Mouse (Mus musculus): ENCODE data around the gene Hnrnpr. TPM values are rescaled to one million over a fixed set of nuclear protein-coding genes. Genes with fewer than 3 reads are reported as not detected.

Hnrnpr gene
- polyA plus RNA-seq, 1 experiment from 2014 or later: 187 TPM

DNA sequence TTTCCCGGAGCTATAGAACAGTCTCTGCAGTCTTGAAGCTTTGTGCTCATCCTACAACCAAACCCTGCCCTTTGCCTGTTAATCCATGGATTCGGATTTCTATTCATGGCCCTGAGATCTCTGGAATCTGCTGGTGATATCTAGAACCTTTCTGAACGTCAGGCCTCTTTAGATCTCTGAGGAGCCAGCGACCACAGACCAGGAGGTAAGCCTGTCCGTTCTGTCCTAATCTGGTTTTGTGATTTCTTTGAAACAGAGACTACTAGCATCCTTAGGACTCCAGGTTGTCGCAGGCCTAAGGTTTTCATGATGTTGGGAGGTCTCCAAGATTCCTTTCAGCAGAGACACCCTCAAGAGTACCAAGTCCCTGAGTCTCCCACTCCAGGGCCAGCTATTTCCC, 25.9 kb upstream of the Hnrnpr start:
- H3K27ac ChIP-seq: peak overlapping the region; percentile 95
- H3K4me2 ChIP-seq: peak overlapping the region; percentile 74
- H3K27me3 ChIP-seq: no peaks in the 10 kb centered on the region
- H3K36me3 ChIP-seq: peaks cover 28% of the 10 kb centered on the region
- 14% methylated on average over 6 of the region's 6 CpGs for WGBS
- no peak; the same call in none of the 2 replicates for ATAC-seq (ENCODE audit: borderline replicate concordance, extremely low read depth, low FRiP score, low TSS enrichment)
- peaks cover 44% of the 10 kb centered on the region for H3K4me1 ChIP-seq
- peak overlapping the region; percentile 31 for H3K9ac ChIP-seq
- H3K4me3 ChIP-seq: peak overlapping the region; percentile 71
- H3K9me3 ChIP-seq: no peaks in the 10 kb centered on the region

DNA sequence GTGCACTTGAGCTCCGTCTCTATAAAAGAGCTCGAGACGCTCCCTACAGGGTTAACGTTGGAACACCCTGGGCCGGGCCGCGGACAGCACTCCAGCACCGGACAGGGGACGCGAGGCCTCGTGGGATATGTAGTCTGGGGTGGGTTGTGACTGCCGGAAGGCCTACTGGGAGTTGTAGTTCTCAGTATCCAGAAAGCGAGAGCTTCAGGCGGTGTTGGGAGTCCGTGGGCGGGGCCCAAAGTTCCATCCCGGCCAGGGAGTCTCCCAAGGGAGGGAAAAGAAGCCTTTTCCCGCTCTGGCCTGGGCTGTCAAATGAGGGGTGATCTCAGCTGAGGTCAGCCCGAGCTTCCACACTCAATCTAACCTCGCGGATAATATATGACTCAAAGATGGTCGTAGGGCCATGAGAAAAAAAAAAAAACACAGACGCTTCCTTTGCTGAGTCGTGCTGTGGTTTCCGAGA, 25.4 kb upstream of the Hnrnpr start:
- peak overlapping the region; percentile 74 for H3K4me2 ChIP-seq
- under 1% methylated on average over 25 of the region's 25 CpGs for WGBS
- peak overlapping the region; percentile 95 for H3K27ac ChIP-seq
- no peaks in the 10 kb centered on the region for H3K9me3 ChIP-seq
- H3K4me1 ChIP-seq: peaks cover 44% of the 10 kb centered on the region
- H3K36me3 ChIP-seq: peaks cover 33% of the 10 kb centered on the region
- H3K4me3 ChIP-seq: peak overlapping the region; percentile 71
- no peaks in the 10 kb centered on the region for H3K27me3 ChIP-seq
- peak overlapping the region; percentile 71 for H3K9ac ChIP-seq
- peak; percentile 95 for ATAC-seq (ENCODE audit: borderline replicate concordance, extremely low read depth, low FRiP score, low TSS enrichment)

DNA sequence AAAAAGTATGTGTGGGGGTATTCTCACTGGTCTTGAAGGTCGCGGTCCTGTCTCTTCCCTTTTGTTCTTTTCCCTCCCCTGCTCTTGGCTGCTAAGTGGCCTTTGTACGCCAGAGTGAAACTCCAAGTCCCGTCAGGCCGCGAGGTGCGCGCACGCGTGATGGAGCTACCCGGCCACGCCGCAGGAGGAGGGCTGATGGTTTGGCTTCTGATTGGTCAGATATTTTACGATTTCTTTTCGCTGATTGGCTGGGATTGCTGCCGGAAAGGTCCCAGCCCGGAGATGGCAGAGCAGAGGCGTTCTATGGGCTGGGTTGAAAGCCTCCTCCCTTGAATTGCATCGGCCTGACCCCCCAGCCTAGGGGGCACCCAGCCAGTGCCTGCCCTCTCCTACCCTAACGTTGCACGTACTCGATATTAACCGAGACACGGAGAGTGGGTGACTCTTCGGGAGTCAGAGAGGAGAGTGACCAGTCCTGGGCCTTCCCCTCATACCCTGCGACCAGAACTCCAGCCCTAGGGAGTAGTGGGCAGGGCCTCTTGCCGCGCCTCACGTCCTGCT, 24.9 kb upstream of the Hnrnpr start:
- peaks cover 44% of the 10 kb centered on the region for H3K4me1 ChIP-seq

DNA sequence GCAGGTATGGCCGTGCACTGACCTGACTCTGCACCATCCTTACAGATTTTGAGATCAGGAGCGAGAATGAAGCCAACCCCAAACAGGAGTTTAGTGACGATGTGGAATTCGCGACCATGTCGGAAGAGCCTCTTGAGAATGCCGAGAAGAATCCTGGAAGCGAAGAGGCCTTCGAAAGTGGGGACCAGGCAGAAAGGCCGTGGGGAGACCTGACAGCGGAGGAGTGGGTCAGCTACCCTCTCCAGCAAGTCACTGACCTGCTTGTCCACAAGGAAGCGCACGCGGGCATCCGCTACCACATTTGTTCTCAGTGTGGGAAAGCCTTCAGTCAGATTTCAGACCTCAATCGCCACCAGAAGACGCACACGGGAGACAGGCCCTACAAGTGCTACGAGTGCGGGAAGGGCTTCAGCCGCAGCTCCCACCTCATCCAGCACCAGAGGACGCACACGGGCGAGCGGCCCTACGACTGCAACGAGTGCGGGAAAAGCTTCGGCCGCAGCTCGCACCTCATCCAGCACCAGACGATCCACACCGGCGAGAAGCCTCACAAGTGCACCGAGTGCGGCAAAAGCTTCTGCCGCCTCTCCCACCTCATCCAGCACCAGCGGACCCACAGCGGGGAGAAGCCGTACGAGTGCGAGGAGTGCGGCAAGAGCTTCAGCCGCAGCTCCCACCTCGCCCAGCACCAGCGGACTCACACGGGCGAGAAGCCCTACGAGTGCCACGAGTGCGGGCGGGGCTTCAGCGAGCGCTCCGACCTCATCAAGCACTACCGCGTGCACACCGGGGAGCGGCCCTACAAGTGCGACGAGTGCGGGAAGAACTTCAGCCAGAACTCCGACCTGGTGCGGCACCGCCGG, 20.6 kb upstream of the Hnrnpr start:
- Histone ChIP-seq H3K4me2 (no peak overlapping the region), H3K9ac (no peak overlapping the region), H3K36me3 (peaks cover 74% of the 10 kb centered on the region), H3K9me3 (no peaks in the 10 kb centered on the region), H3K27ac (no peak overlapping the region), H3K27me3 (no peaks in the 10 kb centered on the region), H3K4me3 (no peak overlapping the region), H3K4me1 (peaks cover 13% of the 10 kb centered on the region)
- no peak for ATAC-seq (ENCODE audit: borderline replicate concordance, extremely low read depth, low FRiP score, low TSS enrichment)
- WGBS: 61% methylated on average over 66 of the region's 66 CpGs

More for the DNA sequence above, 24.9 kb upstream of the Hnrnpr start:
- peak overlapping the region; percentile 95 for H3K27ac ChIP-seq
- H3K9me3 ChIP-seq: no peaks in the 10 kb centered on the region
- no peaks in the 10 kb centered on the region for H3K27me3 ChIP-seq
- peak overlapping the region; percentile 73 for H3K9ac ChIP-seq
- under 1% methylated on average over 29 of the region's 29 CpGs for WGBS
- H3K36me3 ChIP-seq: peaks cover 38% of the 10 kb centered on the region
- H3K4me3 ChIP-seq: peak overlapping the region; percentile 71
- H3K4me2 ChIP-seq: peak overlapping the region; percentile 74
- peak; percentile 80 for ATAC-seq (ENCODE audit: borderline replicate concordance, extremely low read depth, low FRiP score, low TSS enrichment)

DNA sequence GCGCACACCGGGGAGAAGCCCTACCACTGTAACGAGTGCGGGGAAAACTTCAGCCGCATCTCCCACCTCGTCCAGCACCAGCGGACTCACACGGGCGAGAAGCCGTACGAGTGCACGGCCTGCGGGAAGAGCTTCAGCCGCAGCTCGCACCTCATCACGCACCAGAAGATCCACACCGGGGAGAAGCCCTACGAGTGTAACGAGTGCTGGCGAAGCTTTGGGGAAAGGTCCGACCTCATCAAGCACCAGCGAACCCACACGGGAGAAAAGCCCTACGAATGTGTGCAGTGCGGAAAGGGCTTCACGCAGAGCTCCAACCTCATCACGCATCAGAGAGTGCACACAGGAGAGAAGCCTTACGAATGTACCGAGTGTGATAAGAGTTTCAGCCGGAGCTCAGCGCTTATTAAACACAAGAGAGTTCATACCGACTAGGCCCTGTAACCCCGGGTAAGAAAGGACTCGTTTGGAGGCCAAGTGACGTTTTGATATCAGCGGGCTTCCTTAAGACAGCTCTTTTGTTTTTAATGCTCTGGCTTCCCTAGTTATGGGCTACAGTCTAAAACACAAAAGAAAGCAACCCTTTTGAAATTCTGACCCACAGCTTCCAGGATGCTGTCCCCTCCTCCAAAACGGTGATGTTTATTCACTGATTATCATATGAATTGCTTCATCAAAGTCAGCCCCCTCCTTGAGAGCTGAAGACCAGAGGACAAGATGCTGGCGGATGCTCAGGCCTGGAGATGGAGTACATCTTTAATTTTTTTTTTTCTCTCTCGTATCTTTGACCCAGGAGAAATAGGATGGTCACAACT, 19.8 kb upstream of the Hnrnpr start:
- Histone ChIP-seq H3K27me3 (no peaks in the 10 kb centered on the region), H3K4me3 (no peak overlapping the region), H3K36me3 (peaks cover 75% of the 10 kb centered on the region), H3K9me3 (no peaks in the 10 kb centered on the region), H3K9ac (no peak overlapping the region), H3K4me1 (peaks cover 13% of the 10 kb centered on the region), H3K27ac (no peak overlapping the region), H3K4me2 (no peak overlapping the region)
- 75% methylated on average over 39 of the region's 39 CpGs for WGBS
- no peak for ATAC-seq (ENCODE audit: borderline replicate concordance, extremely low read depth, low FRiP score, low TSS enrichment)

DNA sequence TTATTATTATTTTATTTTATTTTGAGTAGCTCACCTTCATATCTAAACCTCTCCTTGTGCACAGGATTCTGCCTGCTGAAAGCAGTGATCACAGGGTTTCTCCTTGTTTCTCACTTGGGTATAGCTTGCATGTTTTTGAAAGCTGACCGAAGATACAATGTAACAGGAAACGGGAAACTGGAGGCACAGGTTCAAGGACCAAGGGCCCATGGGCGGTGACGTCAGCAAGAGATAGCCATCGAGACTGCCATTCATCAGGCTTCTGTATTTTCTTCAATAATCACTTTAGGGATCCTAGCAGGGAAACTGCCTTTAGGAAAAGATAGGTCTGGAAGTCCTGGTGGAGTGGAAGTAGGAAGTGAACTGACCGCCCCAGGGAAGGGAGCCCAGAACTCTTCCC, 19.1 kb upstream of the Hnrnpr start:
- no peak for ATAC-seq (ENCODE audit: borderline replicate concordance, extremely low read depth, low FRiP score, low TSS enrichment)
- H3K27me3 ChIP-seq: no peaks in the 10 kb centered on the region
- no peak overlapping the region for H3K9ac ChIP-seq
- no peak overlapping the region for H3K27ac ChIP-seq
- H3K4me1 ChIP-seq: peaks cover 9% of the 10 kb centered on the region
- H3K9me3 ChIP-seq: no peaks in the 10 kb centered on the region
- no peak overlapping the region for H3K4me3 ChIP-seq
- H3K36me3 ChIP-seq: peaks cover 78% of the 10 kb centered on the region
- H3K4me2 ChIP-seq: no peak overlapping the region
- 84% methylated on average over 6 of the region's 6 CpGs for WGBS

DNA sequence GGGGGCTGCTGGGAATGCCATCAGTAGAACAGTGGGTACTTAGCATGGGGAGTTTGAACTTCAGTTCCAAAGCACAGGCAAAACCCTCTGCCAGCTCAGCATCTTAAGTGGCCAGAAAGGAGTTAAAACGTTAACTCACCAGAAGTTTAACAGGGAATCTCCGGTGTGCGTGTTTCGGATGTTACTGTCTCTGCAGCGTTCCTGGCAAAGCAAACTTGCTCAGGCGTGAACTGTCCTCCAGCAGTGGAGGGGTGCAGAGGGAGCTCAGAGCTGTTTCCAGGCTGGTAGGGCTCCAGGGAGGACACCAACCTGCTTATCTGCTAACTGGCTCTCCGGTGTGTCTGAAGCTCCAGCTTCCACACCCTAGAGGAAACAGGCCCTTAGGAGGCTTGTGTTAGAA, 14.8 kb upstream of the Hnrnpr start:
- H3K4me2 ChIP-seq: no peak overlapping the region
- no peaks in the 10 kb centered on the region for H3K9me3 ChIP-seq
- no peaks in the 10 kb centered on the region for H3K27me3 ChIP-seq
- no peaks in the 10 kb centered on the region for H3K4me1 ChIP-seq
- no peak overlapping the region for H3K9ac ChIP-seq
- peaks cover 39% of the 10 kb centered on the region for H3K36me3 ChIP-seq
- H3K4me3 ChIP-seq: no peak overlapping the region
- ATAC-seq (ENCODE audit: borderline replicate concordance, extremely low read depth, low FRiP score, low TSS enrichment): no peak
- no peak overlapping the region for H3K27ac ChIP-seq
- 53% methylated on average over 7 of the region's 7 CpGs for WGBS

DNA sequence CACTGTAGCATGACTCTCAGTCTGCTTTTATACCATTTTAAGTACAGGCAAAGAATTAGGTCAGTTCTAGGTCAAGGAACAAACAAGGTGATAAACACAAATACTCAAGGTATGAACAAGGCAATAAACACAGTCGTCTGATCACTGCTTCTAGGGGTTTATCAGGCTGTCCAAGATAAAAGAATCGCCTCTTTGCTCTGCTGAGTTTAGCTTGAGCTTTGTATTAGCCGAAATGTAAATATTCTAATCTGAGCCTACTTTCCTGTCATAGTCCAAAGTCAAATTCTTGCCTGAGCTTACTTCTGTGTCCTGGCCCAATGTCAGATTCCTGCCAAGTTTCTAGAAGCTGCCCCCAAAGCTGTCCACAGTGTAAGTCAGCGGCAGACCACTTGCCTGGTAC, 8.3 kb upstream of the Hnrnpr start:
- Histone ChIP-seq H3K27me3 (no peaks in the 10 kb centered on the region), H3K9ac (no peak overlapping the region), H3K4me1 (peaks cover 5% of the 10 kb centered on the region; the same call in 1 of the 2 replicates), H3K4me2 (no peak overlapping the region), H3K4me3 (no peak overlapping the region), H3K9me3 (no peaks in the 10 kb centered on the region), H3K27ac (no peak overlapping the region), H3K36me3 (no peaks in the 10 kb centered on the region)
- no peak for ATAC-seq (ENCODE audit: borderline replicate concordance, extremely low read depth, low FRiP score, low TSS enrichment)
- WGBS: 24% methylated on average over 4 of the region's 4 CpGs

DNA sequence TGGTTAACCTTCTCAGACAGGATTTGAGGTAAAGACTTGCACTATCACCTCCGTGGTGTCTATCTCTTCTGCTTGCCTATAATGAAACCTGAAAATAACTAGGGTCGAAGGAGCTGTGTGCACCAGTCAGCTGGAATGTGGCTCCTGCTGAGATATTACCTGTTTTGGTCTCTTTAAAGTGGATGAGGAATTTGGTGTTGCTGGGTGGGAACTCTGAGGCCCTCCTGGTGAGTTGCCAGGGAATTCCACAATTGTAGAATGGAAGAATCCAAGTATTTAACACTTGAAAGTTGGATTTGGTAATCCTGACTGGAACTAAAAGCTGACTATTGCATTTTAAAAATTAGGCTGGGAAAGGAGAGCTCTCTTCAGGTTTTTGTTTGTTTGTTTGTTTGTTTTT, 6.6 kb upstream of the Hnrnpr start:
- Histone ChIP-seq H3K9ac (no peak overlapping the region), H3K4me2 (no peak overlapping the region), H3K27ac (peak overlapping the region; percentile 38; the same call in 1 of the 2 replicates), H3K4me1 (peaks cover 7% of the 10 kb centered on the region; the same call in 1 of the 2 replicates), H3K9me3 (no peaks in the 10 kb centered on the region), H3K4me3 (no peak overlapping the region), H3K27me3 (no peaks in the 10 kb centered on the region), H3K36me3 (no peaks in the 10 kb centered on the region)
- no peak for ATAC-seq (ENCODE audit: borderline replicate concordance, extremely low read depth, low FRiP score, low TSS enrichment)
- WGBS: 35% methylated on average over 2 of the region's 2 CpGs

DNA sequence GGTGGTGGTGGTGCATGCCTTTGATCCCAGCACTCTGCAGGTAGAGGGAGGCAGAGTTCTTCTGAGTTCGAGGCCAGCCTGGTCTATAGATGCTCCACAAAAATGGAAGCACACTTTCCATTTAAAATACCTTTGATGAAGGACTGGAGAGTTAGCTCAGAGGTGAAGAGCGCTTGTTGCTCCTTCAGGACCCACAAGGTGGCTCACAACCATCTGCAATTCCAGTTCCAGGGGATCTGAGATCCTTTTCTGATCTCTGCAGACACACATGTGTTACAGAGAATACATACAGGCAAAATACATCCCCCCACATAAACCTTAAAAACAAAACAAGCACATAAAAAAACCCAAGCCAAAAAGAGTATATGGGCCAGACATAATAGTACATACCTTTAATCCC, 2.4 kb upstream of the Hnrnpr start:
- Histone ChIP-seq H3K9me3 (no peaks in the 10 kb centered on the region), H3K36me3 (no peaks in the 10 kb centered on the region), H3K27me3 (no peaks in the 10 kb centered on the region), H3K9ac (no peak overlapping the region), H3K4me2 (no peak overlapping the region), H3K4me1 (peaks cover 25% of the 10 kb centered on the region), H3K27ac (no peak overlapping the region), H3K4me3 (no peak overlapping the region)
- 56% methylated on average over 2 of the region's 2 CpGs for WGBS
- no peak for ATAC-seq (ENCODE audit: borderline replicate concordance, extremely low read depth, low FRiP score, low TSS enrichment)

DNA sequence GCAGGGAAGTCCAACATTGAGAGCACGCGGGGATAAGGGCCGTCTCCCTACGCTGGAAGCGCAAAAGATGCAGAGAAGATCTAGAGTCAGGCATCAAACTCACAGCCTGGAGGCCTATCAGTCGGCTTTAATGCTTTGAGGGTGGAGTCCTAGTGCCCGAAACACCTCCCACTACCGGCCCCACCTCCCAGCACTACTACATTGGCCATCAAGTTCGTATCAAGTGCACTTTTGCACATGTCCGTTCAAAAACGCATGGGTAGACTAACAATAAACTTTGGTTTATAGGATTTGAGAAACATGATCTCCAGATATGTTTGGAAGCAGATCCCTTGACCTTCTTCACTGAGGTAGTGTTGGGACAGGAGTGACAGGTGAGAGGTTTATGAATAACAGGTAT, 962 bp upstream of the Hnrnpr start:
- H3K9me3 ChIP-seq: no peaks in the 10 kb centered on the region
- peak overlapping the region; percentile 94 for H3K4me3 ChIP-seq
- H3K9ac ChIP-seq: peak overlapping the region; percentile 66
- H3K4me2 ChIP-seq: peak overlapping the region; percentile 76
- H3K4me1 ChIP-seq: peaks cover 32% of the 10 kb centered on the region
- H3K36me3 ChIP-seq: no peaks in the 10 kb centered on the region
- H3K27ac ChIP-seq: peak overlapping the region; percentile 97
- no peak for ATAC-seq (ENCODE audit: borderline replicate concordance, extremely low read depth, low FRiP score, low TSS enrichment)
- no peaks in the 10 kb centered on the region for H3K27me3 ChIP-seq
- 5% methylated on average over 11 of the region's 11 CpGs for WGBS
